Mouse (Mus musculus): Measurements from ENCODE around the gene Rftn1.

- TF ChIP-seq POLR2A (IDR thresholded peaks at IDR 0.05; ENCODE audit: extremely low read depth, insufficient read depth, low read length), result no peak
- no peak for TF ChIP-seq CTCF (IDR thresholded peaks at IDR 0.05; ENCODE audit: extremely low read depth, insufficient read depth, low read length)
These were observed 135.9 kb downstream of the Rftn1 start for GRCm38 (mm10) chr17:50054586-50054985.
